Mouse (Mus musculus) gonadal fat pad, adult 2 months (tissue): ENCODE data around the gene Galnt5. TPM values are rescaled to one million over a fixed set of nuclear protein-coding genes. Genes with fewer than 3 reads are reported as not detected.

Source experiments
- DNase-seq: peaks from one replicate; pipeline ENCODE4 v3.0.0-alpha.2; 2012; ENCODE audit warnings: low read depth
- polyA plus RNA-seq: library from polyadenylated mRNA; depleted of rRNA; stranded (reverse); fragments of >200 nt; gene quantifications from 2 replicates; pipeline ENCODE4 v1.2.3, GENCODE M21; 2012; rRNA removed

The Galnt5 gene
- 0.09 and 0.13 TPM in 2 replicates for polyA plus RNA-seq

DNA sequence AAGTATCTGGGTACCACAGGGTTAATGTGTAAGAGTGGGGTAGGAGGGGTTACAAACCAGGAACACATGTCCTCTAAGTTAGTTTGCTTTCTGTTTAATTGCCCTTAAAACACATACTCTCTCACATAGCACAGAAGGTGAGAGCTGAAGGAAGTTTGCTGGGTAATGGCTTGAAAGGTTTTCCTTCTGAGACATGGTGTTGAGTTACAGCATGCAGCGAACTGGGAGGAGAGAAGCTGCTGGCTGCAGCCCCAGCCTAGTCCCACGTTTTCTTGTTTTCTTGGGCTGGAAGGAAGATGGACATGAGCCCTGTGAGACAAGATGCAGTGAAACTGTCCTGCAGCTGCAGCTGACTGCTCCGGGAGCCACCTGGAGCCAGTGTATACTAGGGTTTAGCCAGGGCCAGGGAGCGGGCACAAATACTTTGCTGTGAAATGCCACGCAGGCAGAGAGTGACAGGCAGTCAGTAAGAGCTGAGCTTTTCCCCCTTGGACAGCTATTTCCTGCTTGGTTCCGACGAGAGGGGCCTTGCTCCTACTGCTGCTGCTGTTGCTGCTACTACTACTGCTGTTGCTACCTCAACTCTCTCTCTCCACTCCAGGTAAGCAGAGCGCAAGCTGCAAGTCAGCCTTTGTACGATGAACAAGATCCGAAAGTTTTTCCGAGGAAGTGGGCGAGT, at the start of gene Galnt5:
TSS of gene Galnt5 (plus strand) at position 133 of the 679 bp plus-strand sequence.
- no peak for DNase-seq

DNA sequence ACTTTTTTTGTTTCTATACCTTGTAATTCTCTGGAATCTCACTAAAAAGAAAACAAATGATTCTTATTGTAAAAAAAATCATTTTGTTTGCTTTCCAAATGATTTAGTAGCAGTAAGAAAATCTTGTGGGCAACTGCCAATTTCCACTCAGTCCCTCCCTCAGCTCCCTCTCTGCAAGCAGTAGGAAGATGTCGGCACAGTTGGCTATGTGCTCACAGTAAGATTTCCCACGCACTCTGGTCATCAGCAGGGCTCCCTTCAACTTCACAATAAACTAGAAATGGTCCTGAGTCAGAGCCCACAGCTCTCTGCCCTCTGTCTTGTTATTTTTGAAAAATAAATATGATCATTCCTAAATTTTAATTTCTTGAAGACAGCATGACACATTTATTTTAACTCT, 46.1 kb upstream of the Galnt5 start:
- no peak for DNase-seq

DNA sequence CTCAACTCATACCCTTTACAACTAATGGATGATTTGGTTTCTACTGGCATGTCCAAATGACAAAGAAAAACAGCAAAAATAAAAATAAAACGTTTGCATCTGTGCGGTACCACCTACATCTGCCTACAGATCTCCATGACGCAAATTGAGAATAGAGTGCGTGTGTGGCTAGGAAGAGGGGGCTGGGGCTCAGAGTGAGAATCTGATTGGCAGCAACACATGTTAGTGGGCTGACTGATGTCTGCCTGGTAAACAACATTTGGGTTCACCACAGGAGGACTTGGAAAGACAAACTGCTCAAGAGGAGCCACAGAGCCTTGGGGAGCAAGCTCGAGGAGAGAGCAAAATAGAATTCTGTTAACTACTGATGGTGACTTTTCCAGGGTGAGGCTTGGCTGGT, 36.9 kb upstream of the Galnt5 start:
- no peak for DNase-seq

DNA sequence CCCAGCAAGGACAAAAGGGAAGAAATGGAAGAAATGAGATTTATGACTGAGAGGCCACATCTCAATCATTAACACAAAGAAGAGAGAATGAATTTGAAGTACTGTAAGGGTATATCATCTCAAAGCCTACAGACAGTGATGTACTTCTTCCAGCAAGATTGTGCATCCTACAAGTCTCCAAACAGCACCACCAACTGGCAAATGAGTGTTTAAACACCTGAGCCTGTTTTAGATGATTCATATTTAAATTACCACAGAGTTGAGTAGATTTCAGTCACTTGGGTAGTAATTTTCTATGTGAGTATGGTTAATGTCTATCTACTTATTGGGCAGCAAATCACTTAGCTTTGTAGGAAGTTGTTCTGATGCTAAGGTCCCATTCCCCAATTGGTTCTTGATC, 15.4 kb upstream of the Galnt5 start:
- DNase-seq = no peak

DNA sequence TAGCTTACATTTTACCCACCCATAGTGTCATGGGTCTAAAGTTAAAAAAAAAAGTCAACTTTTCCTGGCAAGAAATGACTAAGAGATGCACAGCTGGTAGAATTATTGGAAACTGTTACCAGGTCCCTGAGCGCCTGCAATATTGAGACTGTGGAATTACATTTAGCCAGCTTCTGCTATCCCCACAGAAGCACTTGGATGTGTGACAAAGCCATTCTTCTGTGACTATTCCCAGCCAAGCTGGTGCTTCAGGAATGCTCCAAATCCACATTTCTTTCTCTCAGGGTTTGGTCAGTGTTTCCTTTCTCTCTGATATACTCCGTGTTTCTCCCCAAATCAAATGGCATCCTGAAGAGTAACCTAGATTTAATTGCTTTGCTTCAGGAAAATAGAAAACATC, 6.6 kb upstream of the Galnt5 start:
- DNase-seq = no peak

DNA sequence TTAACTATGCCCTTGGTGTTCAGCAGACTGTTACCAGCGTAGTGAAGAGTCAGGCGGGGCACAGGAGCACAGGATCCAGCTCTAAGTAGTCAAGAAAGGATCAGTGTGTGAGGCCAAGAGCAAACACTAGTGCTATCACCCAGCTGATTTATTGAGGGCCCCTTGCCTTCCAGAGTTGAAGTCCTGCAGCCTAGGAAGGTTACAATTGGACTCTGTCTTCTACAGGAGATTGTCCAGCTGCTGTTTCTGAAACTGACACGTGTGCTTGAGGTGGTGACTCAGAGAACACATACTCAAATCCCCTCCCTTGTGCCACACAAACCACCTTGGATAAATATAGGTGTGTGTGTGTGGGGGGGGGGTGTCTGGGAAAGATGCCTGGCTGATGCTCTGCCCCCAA, 3.8 kb downstream of the Galnt5 start:
- DNase-seq = no peak

DNA sequence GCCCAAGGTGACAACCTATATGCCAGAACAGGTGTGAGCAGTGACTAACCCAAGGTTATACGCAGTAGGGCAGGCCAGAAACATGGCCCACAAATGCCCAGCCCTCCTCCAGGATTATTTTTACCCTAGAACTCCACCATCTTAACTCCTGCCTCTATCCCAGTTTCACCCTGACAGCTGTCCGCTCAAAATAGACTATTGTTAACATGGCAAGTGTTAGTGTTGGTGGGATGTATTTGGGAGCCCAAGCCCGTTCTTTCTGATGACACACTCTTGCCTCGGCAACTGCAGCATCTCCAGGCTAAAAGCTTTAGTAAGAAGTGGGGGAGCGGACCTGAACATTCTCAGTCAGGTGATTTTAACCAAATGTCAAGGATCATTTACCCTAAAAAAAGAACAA, 9.4 kb downstream of the Galnt5 start:
- DNase-seq = no peak

DNA sequence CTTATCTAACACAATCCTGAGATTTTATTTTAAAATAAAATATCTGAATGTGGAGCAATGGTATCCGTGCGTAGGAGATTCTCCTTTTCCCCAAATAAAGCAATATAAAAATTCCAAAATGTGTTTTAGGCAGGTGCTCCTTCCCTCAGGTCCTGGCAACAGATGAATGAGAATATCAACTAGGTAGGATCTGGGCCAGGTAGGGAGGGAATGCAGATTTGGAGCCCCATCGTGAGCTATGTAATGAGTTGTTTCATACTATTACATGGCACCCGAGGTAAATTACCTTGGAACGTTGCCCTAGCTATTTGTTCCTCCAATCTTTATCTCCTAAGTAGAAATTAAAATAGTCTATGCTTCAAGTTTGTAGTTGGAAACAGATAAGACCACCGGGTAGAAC, 25.9 kb downstream of the Galnt5 start:
- DNase-seq = no peak

DNA sequence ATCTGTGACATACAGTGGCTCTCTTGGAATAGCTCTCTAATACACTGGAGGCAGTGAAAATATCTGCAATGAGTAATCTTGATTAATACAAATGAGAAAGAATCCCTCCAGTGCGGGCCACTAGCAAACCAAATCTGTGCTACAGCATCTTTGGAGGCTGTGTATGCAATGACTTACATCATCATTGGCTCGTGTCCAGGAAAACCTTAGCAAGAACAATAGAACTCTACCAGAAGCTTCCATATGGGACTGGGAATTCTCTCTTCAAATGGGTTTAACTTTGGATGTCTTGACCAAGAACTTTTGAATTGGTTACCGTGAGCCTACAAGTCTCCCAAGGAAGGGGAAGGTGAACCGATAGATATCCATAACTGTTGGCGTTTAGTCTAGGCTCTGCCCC, 29.1 kb downstream of the Galnt5 start:
- DNase-seq = no peak

DNA sequence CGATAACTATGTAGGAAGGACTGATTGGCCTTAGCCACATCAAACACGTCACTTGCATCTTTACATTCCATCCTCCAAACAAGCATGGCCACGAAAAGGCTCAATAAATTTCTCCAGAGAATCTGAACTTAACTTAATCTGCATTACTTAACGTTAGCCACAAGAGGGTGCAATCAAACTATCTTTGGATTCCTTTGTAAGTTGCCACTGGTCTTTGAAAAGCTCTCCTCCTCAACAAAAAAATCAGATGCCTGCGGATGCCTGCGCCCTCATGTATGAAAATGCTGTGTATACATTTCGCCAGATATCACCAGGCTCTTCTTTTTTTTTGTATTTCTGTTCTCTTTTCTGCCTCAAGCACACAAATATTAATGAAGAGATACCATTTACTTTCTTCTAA, 31.7 kb downstream of the Galnt5 start:
- DNase-seq = no peak

DNA sequence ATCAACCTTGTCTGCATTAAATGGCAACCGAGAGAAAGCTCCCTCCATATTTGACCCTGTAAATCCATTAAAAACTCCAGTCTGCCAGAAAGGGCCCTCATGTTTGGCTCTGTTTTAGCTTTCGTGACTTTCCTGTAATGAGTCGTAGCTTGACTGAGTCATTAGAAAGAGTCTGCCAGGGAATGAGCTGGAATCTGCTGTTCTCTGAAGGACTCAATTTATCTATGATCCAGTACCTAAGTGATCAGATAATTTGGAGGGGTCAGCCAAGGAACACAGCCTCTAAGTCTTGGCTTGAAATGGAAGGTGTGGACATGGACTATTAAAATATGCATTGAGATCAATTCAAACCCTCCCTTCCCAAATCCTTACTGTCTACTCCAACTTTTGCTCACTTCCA, 33.7 kb downstream of the Galnt5 start:
- DNase-seq = no peak

DNA sequence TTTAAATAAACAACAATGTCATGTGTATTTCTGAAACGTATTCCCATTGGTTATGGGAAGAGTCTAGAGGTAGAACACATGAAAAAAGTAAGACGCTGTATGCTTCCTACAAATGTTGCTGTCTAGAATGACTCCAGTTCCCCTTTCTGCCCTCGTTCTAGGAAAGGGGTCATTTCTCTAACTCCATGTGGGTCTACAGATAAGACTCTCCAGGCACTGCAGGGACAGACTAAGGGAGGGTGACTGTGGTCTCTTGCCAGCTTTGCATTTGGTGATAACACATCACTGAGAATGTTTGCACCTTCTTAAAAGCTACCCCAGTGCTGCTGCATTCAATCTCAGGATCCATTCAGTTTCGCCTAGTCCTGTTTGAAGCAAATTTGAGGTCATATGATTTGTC, 38.0 kb downstream of the Galnt5 start:
- no peak for DNase-seq

DNA sequence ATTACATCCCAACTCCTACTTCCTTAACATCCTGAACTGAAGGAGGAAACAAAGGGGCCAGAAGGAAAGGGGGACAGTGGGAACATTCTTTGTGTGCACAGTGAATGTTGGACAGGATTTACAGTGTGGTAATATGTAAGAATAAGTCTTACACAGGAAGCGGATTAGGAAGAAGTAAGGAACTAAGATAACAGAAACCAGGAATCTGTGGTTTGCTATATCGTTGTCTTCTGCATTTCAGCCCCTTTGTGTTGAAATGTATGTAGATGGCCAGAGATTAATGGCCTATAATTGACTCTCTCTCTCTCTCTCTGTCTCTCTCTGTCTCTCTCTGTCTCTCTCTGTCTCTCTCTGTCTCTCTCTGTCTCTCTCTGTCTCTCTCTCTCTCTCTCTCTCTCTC, 39.2 kb downstream of the Galnt5 start:
- no peak for DNase-seq

DNA sequence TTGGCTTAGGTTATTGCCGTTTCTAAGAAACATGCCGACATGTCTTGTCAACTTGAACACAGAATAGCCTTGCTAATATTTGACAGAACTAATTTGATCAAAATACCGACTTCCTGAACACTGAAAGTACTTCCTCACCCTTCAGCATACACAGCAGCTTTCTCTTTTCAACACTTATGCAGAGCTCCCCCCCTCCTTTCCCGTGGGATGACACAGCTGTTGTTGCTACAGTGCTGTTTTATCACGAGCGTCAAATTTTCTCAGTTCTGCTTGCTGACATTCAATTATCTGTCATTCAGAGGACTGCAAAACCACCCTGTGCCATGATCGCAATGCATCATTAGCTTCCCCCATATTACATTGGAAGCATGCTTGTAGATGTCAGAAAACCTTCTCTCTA, 44.2 kb downstream of the Galnt5 start:
- no peak for DNase-seq

DNA sequence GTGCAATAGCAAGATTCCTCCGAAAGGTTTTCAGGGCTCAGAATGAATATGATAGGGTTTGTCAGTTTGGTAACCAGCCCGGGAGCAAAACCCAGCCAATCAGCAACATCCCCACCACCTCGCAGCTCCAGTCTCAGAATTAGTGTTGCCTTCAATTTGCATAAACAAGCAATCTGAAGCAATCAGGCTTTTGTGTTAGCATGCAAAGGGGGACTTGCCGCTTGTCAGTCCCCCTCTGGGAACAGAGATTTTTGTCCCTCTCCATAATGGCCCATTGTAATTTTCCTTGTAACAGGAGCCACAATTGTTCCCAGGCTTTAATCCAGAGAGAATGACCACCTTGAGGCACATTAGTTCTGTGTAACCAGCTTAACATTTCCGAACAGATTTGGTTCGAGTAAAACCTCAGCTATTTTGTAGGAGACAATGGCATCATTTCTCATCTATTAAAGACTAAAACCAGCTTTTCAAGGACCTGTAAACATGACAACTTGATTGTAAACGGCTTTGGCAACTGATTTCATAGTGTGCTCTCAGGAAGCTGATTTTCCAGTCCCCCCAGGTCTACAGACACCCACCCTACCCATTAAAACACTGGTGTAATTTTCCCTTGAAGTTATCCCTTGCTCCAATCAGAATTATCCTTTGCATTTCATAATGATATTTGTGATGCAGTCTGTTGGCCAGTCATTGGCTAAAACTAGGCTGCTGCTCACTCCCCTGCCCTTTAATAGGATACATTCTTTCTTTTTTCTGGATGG, 55.3 kb downstream of the Galnt5 start, which contains the start of gene Ermn:
TSS of gene Ermn (minus strand) at position 44 of the 761 bp plus-strand sequence.
- no peak for DNase-seq

DNA sequence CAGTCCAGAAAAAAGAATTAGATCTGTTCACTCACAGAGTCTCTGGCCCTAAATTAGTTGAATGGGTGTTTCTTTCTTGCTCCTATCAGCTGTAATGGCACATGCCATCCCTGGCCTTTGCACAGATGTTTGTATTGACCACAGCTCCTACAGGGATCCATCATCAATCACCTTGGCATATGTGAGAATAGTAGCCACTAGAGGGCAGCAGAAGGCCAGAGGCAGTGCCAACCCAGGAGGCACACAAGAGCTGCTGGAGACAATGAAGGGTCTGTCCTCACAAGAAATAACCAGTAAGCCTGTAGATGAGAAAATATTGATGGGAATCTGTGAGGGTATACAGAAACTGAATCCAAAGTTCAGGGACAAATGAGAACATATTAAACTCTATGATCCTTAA, 57.7 kb downstream of the Galnt5 start:
- no peak for DNase-seq

DNA sequence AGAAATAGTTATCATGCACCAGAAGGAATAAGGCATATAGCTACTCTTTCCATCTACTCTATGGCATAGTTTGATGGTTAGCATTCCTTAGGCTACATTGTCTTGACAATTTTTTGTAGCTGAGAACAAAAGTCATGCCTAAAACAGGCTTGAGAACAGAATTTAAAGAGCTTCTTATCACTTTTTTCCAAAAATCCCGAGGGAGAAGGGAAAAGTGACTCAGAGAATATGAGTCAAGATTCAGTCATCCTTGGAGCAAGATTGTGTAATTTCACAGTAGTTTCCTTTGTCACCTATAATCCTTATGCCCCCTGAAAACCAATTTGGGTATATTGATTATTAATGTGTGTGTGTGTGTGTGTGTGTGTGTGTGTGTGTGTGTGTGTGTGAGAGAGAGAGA, 82.2 kb downstream of the Galnt5 start:
- DNase-seq = no peak

DNA sequence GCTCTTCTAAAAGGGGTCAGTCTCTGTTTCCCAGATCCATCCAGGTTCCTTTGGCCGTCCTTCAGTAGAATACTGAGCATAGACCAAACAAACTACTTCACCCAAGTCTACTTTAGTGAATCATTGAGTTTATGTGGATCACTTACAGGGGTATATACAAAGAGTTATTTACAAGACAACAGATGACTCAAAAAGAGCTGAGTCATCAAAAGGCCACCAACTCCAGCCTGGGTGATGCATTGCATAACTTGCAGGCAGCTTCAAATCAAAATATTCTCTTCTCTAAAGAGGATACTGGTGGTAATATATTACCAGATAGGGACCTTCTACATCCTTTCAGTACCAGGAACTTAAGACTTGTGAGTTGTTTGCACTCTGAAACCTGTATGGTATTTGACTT, 88.7 kb downstream of the Galnt5 start:
- DNase-seq = no peak

DNA sequence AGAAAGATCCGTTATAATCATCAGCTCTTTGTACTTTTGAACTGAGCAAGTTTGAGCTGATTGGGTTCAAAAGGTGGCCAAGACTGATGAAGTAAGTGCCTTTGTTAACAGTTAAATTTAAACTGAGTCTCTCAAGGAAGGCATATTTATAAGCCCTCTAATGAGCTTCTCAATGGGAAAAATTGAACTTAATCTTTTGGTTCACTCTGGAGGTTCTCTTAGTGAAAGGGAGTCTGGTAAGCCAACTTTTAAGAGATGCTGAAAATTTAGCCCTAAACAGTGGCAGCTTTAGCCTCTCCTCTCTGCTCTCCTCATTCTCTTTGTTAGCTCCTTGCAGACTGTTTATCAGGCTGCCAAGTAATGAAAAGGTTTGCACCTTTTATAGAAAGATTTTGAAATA, 97.1 kb downstream of the Galnt5 start:
- no peak for DNase-seq
